Mouse (Mus musculus) brain, adult 2 months (tissue): Measurements from ENCODE around the gene Crcp.
A peak's percentile ranks its signal among the peaks of the same experiment; 100 is the strongest.
"Not testable (repeated sequence)": the region's sequence is repeated elsewhere in the genome, so short reads cannot be mapped to it uniquely, and the experiment has no call there.

Source experiments
- DNase-seq: peaks from one replicate; pipeline ENCODE4 v3.0.0; 2011; ENCODE audit warnings: low read depth, low spot score

Gene Crcp

DNA sequence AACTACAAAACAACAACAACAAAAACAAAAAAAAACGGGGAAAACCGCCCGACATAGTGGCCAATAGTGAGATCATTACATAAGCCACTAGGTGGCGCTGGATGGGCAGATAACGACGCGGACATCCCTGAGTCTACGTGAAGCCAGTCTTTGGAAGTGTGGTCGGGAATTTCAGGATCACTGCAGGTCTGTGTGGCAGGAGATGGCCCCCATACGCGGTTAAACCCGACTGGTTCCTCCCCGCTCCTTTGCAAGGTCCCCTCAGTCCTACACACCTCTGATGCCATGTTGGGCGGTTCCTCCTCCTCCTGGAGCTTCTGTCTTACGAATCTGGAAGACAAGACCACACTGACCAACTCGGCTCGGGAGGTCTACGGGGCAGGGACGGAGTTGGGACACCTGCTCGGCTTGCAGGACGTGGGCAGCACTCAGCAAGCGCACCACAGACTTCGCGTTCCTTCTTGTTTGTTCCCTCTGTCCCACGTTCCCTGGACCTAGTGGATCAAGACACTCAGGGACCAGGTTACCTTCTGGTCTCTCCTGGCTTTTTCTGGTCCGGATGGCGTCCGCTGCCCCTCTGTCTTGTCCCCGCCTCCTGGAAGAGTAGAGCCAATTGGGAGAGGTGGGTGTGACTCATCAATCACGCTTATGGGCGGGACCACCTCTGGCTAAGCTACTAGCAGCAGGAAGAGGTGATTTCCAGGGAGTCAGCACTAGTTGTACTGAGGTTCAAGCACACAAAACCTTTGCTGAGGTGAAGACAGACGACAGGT is 5.1 kb upstream of the Crcp start:
- DNase-seq, result peak; percentile 93

DNA sequence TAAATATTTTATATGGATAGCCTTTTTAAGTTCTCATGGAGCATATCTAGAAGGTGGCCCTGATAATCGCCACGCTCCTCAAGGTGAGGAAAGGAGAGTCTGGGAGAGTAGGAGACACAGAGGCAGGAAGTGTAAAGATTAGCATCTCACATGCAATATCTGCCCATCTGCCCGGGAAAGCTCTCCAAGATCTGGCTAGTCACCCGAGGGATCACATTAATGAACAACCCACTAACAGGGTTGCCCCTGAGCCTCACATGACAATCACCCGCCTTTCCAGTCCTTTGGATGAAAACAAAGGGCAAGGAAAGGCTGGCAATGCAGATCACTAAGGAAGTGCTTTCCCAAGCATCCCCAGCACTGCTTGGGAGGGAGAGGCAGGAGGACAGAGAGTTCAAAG is 2.0 kb upstream of the Crcp start:
- no peak for DNase-seq

DNA sequence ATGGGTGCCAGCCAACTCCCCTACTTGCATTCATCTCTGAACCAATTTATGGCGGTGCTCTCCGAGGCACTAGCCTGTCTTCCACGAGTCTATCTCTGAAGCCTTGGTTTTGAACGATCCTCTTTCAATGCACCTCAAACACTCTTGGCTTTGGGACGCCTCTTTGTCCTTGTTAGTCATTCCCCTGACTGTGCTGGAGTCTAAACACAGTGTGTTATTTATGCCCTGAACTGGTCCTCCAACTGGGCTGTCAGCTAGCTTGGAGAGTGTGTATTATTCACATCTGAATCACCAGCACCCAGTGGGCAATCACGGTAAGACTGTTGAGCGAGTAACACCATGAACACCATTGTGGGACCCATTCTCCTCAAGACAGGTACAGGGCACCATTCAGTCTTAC is 1.4 kb upstream of the Crcp start:
- DNase-seq, result no peak

DNA sequence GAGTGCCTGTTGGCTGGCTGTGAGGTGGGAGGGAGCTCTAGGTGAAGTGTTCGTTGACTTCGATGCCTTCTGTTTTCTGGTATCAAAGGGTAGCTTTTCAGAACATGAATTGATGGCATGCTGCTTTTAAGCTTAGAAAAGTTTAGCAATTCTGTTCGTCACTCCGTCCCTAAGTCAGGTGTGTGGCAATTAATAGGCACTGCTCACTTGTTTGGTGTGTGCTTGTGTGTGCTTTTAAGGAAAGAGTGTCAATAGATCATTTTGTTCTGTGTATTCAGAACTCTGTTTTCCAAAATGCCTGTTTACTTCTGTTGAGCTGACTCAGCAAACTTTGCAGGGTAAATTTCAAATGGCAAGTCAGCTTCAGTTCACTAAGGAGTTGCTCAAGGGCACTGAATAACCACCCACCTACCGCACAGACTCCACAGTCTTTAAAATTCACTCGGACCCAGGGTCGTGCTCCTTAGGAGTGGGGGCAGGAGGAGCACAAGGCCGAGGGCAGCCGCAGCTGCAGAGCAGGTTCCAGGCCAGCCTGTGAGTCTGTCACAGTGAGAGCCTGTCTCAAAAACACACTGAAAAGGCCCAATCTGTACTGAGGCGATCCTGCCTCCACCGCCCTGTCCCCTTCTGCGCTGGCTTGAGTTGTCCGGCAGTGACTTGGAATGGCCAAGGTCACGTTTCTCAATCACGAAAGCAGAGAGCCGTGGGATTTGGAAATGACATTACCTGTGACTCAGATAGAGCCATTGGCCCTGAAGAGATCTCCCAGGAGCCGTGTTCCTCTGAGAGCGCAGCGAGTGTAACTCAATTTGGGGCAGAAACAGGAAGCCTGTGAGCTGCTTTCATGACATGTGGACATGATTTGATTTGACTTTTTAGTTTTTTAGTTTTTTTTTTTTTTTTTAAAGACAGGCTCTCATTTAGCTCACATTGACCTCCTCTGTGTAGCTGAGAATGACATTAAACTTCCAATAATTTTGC is 2.6 kb downstream of the Crcp start:
- no peak for DNase-seq

DNA sequence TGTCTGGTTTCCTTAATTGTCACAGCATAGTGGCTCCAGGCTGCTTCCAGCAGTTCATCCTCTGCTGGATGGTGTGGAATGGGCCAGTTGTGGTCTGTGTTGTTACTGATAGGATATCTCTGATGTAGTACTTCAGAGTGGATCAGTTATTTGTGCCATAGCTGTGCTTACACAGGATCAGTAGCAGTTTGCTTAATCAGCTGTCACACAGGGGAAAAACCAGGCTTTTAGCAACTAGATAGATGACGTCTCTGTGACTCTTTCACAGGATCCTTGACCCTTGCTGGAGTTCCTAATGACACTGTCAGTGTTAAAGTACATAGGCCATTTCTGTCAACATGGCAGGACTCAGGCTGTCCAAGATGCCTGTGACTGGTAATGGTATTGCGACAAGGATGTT is 4.8 kb downstream of the Crcp start:
- DNase-seq, result no peak

DNA sequence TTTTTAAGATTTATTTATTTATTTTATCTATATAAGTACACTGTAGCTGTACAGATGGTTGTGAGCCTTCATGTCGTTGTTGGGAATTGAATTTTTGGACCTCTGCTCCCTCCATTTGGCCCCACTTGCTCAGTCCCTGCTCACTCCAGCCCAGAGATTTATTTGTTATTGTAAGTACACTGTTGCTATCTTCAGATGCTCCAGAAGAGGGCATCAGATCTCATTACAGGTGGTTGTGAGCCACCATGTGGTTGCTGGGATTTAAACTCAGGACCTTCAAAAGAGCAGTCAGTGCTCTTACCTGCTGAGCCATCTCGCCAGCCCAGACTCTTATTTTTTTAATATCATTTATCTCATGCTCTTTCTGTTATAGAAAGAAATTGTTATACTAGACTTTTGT is 7.2 kb downstream of the Crcp start:
- DNase-seq, result not testable (repeated sequence)

DNA sequence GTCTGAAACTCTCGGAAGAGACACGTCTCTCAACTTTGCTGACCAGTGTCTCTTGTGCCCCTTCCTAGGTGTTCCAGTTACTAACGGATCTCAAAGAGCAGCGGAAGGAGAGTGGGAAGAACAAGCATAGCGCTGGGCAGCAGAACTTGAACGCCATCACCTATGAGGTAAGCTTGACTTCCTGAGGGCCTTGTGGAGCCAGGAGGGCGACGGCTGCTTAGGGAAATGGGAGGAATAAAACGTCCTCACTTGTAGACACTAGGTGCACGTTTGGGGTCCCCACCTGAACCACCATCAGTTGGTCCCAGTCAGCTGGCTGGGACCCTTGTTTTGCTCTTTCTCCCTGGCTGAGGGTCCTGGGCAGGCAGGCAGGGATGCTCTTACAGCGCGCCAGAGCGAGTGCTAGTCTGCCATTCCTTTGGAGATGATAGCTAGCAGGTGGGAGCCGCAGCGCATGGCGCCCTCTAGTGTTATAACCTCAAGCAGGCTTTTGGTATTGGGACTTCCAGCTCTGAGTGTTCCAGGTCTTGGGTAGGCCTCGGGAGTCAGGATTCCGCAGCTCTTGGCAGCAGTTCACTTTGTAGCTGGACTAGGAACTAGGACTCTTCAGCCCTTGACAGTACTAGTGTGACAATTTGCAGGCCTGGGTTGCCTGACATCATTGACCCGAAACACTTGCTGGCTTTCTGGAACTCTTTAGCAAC is 8.8 kb downstream of the Crcp start:
- peak; percentile 80 for DNase-seq

DNA sequence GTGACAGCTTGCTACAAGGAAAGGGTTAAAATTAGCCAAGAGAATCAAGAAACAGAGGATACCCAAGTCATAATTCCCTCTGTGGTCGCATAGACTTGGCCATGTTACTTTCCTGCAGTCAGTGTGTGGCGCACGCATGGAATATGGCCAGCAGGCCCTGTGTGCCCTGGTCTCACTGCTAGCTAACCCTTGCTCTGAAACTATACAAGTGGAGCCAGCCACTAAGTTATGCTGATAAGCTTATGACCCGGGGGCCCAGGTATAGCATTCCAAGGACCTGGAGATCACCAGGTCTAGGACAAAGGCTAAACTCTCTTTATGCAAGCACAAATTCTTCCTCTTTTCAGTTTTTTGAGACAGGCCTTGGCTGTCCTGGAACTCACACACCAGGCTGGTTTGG is 11.7 kb downstream of the Crcp start:
- DNase-seq, result no peak

DNA sequence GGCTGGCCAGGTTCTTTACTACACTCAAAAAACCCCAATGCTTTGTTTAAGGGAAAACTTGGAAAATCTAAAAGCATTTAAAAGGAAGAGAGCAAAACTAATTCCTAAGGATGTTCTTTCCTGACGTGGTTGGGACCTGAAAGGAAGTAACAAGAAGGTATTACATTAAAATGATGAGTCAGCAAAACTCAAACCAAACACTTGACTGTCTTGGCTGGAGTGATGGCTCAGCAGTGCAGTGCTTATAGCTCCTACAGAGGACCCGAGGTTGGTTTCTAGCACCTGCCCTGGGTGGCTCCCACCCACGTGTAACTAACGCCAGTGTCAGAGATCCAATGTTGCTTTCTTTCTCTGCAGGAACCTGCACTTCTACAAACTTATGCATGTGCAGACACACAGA is 12.2 kb downstream of the Crcp start:
- DNase-seq, result no peak

DNA sequence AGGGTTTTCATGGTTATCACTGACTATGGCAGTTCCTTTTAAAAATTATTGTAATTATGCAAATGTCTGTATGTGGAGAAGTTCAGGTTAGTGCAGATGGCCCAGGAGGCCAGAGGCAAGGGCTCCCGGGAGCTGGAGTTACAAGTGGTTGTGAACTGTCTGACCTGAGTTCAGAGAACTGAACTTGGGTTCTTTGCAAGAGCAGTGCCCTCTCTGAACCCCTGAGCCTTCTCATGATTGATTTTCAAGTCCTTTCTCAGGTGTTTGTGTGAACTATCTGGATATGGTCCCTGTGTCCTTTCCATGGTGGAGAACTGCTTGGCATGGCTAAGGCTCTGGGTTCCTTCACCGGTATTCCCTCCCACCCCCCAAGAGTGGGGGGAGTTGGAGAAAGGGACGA is 14.7 kb downstream of the Crcp start:
- no peak for DNase-seq

DNA sequence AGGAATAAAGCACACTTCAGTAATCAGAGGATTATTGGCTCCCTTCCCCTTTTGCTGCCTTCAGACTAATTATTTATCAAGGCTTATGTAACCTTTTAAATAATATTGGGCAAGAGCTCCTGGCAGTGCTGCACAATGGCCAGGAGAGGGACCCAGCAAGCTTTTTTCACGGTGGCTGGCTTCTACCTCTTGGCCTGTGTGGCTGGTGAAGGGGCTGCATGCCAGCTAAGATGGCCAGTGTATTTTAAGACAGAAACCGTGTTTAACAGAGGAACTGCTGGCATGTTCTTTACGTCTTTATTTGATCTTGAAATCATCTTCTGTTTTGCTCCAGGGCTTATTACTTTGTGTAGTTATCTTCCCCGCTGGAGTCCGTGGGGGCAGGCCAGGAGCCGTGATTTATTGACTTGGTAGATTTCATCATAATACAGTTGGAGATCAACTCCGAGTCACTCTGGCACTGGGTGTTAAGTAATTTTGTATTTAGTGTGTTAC is 15.2 kb downstream of the Crcp start:
- peak; percentile 92 for DNase-seq

DNA sequence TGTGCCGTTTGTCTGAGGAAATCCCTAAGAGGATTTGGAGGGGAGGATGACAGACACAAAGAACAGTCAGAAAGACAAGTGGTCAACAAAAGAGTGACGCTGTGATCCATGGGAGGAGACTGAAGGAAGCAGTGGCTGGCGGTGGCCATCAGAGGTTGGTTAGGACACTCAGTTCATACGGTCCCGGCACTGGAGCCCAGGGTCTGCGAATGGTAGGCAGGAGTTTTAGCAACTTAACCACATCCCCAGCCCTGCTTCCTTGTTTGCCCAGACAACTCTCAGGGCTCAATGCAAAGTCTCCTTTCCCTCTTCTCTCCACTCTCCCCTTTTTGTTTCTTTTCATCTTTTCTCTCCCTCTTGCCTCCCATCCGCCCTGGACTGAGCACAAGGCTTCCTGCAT is 17.0 kb downstream of the Crcp start:
- no peak for DNase-seq

DNA sequence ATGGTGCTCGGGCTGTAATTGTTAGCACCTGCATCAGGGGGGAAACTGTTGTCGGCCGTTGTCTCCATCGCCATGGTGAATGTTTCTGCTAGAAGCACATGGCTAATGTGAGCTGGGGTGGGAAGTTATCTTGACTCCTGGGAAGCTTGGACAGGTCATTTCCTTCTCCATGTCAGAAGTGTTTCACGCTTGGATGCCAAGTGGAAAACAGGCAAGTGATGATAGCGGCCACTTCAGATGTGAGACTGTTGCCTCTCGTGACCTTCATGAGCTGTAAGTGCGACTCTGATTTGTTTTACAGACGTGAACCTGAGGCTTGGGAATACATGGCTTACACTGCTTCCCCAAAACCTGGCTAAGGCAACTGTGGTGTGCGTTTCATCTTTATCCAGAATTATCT is 17.5 kb downstream of the Crcp start:
- DNase-seq, result no peak

DNA sequence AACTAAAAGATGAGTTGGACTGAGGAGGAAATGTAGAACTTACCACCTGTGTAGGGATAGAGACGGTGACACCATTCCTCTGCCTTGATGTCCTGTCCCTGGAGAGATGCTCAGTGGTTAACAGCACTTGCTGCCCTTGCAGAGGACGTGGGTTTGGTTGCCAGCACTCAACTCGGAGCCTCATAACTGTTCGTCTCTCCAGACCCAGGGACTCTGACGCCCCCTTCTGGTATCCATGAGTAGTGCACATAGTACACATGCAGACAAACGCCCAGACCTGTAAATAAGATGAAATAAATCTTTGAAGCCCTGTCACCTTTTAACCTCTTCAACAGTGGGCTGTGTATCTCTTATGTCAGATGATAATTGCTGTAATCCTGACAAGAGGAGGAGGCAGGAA is 17.9 kb downstream of the Crcp start:
- DNase-seq, result no peak

DNA sequence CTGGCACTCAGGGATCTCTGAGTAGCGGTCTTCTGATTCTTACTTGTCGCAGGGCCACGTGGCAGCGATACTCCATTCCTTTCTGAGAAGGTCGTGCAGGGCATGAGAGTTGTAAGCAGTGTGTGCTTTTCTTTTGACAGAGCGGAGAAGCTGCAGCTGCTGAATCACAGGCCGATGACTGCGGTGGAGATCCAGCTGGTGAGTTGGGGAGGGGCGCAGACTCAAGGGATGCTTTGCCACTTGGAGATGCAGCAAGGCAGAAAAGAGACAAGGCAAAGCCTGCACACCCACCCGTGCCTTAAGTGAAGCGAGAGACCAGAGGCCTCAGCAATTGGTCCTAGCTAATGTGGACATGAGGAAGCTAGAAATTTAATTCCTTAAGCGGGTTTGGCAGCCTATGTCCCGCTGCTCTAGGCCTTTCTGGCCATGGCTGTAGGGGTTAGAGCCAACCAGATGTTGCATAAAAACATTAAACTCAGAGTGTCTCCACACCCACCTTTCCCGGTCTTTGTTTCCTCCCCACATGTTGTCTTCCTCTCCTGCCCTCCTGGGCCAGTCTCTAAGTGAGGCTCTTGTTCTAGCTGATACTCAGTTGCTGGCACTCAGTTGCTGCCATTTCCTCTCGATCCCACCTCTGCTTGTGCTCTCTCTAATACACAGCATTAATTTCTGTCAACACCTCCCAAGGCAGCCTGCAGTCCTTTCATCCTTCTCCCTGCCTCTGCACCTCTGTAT is 19.9 kb downstream of the Crcp start:
- DNase-seq, result peak; percentile 68

DNA sequence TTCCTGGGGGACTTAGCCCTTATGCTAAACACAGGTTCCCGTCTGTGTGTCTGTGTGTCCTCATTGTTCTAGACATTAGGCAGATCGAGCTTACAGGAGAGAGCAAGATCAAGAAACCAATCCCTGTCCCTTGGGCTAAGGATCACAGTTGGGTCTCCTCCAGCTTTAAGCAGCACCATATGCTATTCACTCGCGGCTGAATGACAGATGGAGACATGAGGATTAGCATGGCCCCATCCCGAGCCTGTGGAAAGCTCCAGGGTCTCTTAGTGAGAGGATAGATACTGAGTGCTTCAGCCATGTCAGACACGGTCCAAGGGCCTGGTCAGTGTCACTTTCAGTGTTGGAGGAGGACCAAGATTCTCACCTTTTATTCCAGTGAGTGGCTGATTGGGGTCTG is 21.3 kb downstream of the Crcp start:
- DNase-seq, result peak; percentile 94

DNA sequence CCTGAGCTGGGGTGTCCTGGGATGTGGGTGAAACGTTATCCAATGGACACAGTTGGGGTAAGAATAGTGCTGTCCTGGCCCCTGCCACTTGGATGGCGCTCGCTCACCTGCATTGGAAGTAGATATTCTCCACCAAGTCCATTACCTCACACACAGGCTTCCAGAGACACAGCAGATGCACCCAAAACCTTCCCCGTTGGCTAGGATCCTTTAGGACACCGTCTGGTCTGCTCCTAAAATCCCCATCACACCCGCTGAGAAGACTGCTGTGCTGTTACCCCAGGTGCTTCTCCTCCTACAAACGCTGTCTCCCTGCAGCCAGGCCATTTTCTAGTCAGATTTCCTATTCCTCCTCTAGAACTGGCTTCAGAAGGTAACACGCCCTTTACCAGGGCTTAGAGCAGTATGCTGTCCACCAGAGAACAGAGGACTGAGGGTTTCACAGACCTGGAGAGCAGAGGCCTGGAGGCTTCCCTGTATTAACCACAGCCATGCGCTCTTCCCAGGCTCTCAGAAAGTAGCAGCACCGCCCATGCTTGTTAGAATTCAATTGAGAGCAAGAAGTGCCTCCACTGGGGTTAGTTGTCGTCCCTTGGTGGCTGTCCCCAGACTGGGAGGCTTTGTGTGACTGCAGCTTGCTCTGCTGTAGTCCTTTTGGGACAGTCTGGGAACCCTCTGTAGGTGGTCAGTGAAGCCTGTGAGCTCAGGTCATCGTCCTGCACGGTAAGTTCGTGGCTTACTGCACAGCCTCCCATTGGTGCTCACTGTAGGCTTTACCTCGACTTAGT is 22.2 kb downstream of the Crcp start:
- DNase-seq, result peak; percentile 67

DNA sequence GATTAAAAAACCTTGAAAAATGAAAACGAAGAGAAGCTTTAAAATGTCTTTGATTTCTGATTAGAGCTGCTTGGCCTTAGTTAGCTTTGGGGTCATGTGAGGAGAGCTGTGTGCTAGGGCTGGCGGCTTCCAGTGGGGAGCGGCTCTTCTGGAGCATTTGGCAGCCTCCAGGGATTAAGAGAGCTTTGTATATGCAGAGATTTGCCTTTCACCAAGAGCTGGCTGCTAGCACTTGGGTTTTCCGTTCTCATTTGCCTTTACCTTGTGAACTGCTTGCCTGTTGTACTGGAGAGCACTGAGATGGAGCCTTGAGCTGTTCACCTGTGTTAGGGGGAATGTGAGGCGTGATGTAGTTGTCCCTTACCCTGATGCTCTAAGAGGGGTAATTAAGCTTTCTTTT is 23.4 kb downstream of the Crcp start:
- peak; percentile 60 for DNase-seq

DNA sequence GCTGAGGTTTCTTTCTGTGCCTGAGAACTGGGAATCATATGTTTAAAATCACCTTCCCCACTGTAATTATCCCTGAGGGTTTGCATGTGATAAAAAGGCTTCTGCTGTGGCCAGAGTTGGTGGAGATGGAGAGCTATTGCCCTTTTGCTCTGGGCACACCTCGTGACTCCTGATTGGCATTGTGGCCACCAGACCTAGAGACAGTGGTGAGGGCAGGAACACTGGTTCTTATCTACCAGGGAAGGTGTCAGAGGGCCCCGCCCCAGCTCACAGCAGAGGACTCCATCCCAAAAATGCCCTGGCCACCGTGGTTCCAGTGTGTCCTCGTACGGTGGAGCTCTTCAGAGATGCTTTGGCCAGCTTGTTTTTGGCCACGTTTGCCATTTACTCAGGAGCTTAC is 23.9 kb downstream of the Crcp start:
- no peak for DNase-seq

DNA sequence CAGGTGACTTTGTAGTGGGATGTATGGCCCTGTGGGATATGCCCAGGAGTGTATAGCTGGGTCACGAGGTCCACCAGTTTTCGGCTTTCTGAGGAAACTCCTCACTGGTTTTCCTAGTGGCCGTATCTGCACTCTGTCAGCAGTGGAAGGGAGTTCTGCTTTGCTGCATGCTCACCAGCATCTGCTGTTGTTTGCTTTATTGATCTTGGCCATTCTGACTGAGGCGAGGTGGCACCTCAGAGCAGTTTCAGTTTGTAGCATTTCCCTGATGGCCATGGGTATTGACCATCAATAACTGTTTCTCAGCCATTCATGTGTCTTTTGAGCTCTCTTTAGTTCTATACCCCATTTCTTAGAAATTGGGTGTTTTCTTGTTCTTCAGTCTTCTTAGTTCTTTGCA is 26.6 kb downstream of the Crcp start:
- DNase-seq, result no peak

DNA sequence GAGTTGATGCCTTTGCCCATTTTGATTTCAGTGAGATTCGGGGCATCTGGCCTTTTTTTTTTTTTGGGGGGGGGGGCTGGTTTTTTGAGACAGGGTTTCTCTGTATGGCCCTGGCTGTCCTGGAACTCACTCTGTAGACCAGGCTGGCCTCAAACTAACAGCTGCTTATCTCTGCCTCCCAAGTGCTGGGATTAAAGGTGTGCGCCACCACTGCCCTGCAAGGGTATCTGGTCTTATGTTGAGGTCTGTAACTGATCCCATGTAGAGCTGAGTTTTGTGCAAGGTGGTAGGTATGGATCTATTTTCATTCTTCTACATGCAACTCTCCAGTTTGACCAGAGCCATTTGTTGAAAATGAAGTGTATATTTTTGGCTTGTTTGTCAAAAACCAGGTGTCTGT is 27.2 kb downstream of the Crcp start:
- no peak for DNase-seq
